Mouse (Mus musculus) stomach, postnatal 0 days (tissue): ENCODE results near the gene Arhgef3. TPM values are rescaled to one million over a fixed set of nuclear protein-coding genes. Genes with fewer than 3 reads are reported as not detected.

Source experiments
- ATAC-seq: fragments of 200-750 bp; cut with Nextera tagmentation; 2 replicates; pipeline ENCODE4 v1.8.0; 2017; ENCODE audit not compliant: low FRiP score, low TSS enrichment
- DNase-seq: peaks from one replicate; pipeline ENCODE4 v3.0.0-alpha.2; 2016; ENCODE audit warnings: low spot score
- H3K27ac ChIP-seq: fragments of 300-500 bp; sonication (generic); replicated peaks from 2 replicates; pipeline ENCODE4 v1.5.1; 2014; ENCODE audit warnings: mild to moderate bottlenecking, control low read depth
- H3K27me3 ChIP-seq: fragments of 300-500 bp; sonication (generic); 2 replicates; pipeline ENCODE4 v1.6.1; 2014; ENCODE audit warnings: low read length; ENCODE audit not compliant: control insufficient read depth, insufficient read depth
- H3K36me3 ChIP-seq: fragments of 300-500 bp; sonication (generic); 2 replicates; pipeline ENCODE4 v1.6.1; 2014; ENCODE audit warnings: low read length, mixed read lengths; ENCODE audit not compliant: control insufficient read depth, insufficient read depth
- H3K4me1 ChIP-seq: fragments of 300-500 bp; sonication (generic); replicated peaks from 2 replicates; pipeline ENCODE4 v1.6.1; 2014; ENCODE audit warnings: antibody characterized with exemption; ENCODE audit not compliant: control insufficient read depth, insufficient read depth
- H3K4me2 ChIP-seq: fragments of 300-500 bp; sonication (generic); replicated peaks from 2 replicates; pipeline ENCODE4 v1.6.1; 2014; ENCODE audit warnings: low read depth, mild to moderate bottlenecking, control low read depth, moderate library complexity
- H3K4me3 ChIP-seq: fragments of 300-500 bp; sonication (generic); 2 replicates; pipeline ENCODE4 v1.5.1; 2014; ENCODE audit warnings: low read depth, low read length, control low read depth
- H3K9ac ChIP-seq: fragments of 300-500 bp; sonication (generic); 2 replicates; pipeline ENCODE4 v1.6.1; 2014; ENCODE audit warnings: mild to moderate bottlenecking, low read length, control low read depth, mixed read lengths
- H3K9me3 ChIP-seq: fragments of 300-500 bp; sonication (generic); 2 replicates; pipeline ENCODE4 v1.6.1; 2016; ENCODE audit warnings: low read length; ENCODE audit not compliant: control insufficient read depth
- CTCF ChIP-seq: IDR thresholded peaks from 2 replicates; pipeline ENCODE4 v1.5.1; 2016; ENCODE audit warnings: antibody characterized with exemption, low read depth, mild to moderate bottlenecking, moderate library complexity
- EP300 ChIP-seq: optimal IDR thresholded peaks from 2 replicates; pipeline ENCODE3; 2016; ENCODE audit warnings: antibody characterized with exemption
- WGBS: fragments of 180-500 bp; shearing (Covaris S2); extraction: QIAGEN DNeasy Blood & Tissue Kit; methylation state at CpG from one replicate; pipeline ENCODE4 v1.1.7; 2014; 5-methylcytosine and 5-hydroxymethylcytosine counted together
- polyA plus RNA-seq: library from polyadenylated mRNA; unstranded; fragments of >200 nt; fragmentation: Nextera tagmentation; extraction: Ambion mirVana; gene quantifications from 2 replicates; pipeline ENCODE4 v1.2.1, GENCODE M21; 2015

Arhgef3 gene
- polyA plus RNA-seq, 1 experiment from 2014 or later: 13.1 TPM

DNA sequence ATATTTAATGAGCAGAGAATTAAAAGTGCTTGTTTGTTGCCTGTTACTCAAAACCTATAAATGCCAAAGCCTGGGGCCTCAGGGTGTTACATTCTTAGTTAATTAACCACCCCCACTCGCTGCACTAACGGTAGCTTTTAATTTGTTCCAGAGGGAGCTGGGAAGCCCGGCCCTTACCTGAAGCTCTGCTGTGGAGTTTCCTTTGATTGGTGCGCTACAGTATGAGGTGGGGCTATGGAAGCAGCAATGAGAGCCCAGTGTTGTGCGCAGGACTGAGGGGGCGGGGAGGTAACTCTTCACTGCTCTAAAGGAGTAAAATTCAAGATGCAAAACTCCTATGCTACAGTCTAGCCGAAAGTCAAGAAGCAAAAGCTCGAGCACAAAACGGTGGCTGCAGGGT, 43.9 kb upstream of the Arhgef3 start:
- no peaks in the 10 kb centered on the region for H3K36me3 ChIP-seq
- WGBS: 34% methylated on average over 9 of the region's 9 CpGs
- peaks cover 8% of the 10 kb centered on the region for H3K4me1 ChIP-seq
- no peak overlapping the region for H3K27ac ChIP-seq
- no peak overlapping the region for H3K9ac ChIP-seq
- DNase-seq (peak; percentile 52), ATAC-seq (peak; percentile 34; the same call in 1 of the 2 replicates)
- TF ChIP-seq EP300 (no peak), CTCF (no peak)
- no peak overlapping the region for H3K4me3 ChIP-seq
- no peaks in the 10 kb centered on the region for H3K27me3 ChIP-seq
- H3K4me2 ChIP-seq: no peak overlapping the region
- H3K9me3 ChIP-seq: no peaks in the 10 kb centered on the region

DNA sequence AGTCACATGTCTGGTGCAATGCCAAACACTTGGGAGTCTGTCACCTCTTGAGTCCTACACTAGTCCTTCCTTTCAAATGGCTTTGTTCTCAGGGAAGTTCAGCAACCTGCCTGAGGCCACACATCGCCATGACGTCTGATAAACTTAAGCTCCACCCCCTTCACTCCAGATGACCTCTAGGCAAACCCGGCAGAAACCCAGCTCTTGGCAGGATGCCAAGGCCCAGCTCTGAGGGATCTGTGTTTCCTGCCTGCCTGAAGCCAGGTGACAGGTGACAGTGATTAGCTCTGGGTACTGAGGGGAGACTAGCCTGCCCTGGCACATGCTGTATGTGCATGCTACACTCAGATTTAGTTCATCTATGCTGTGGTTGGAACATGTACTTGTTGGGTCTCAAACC, 42.7 kb upstream of the Arhgef3 start:
- 9% methylated on average over 3 of the region's 3 CpGs for WGBS
- peak overlapping the region; percentile 46 for H3K27ac ChIP-seq

DNA sequence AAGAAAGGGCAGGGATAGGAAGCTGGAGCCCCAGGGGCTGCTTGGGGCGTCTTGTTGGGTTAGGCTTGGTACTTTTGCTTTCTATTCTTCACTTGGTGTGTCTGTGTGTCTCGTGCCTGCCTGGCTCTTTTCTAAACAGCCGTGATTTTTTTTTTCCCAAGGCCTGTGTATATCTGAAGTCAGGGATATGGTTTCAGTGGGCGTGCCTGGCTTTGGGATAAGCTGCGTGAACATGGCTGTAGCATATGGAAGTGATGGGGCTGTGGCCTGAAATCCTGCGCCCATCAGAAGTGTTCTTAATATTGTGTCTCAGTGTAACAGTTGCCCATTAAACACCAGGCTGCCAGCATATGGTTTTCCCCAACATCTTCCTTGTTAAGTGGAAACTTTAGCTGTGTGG, 39.6 kb upstream of the Arhgef3 start:
- no peaks in the 10 kb centered on the region for H3K27me3 ChIP-seq
- ATAC-seq (no peak), DNase-seq (no peak)
- H3K4me1 ChIP-seq: peaks cover 17% of the 10 kb centered on the region
- peak overlapping the region; percentile 49; the same call in 1 of the 2 replicates for H3K27ac ChIP-seq
- H3K9me3 ChIP-seq: no peaks in the 10 kb centered on the region
- TF ChIP-seq EP300 (no peak), CTCF (no peak)
- 30% methylated on average over 6 of the region's 6 CpGs for WGBS
- H3K36me3 ChIP-seq: no peaks in the 10 kb centered on the region
- peak overlapping the region; percentile 31; the same call in 1 of the 2 replicates for H3K9ac ChIP-seq
- H3K4me3 ChIP-seq: no peak overlapping the region
- H3K4me2 ChIP-seq: peak overlapping the region; percentile 34

More for the DNA sequence above, 42.7 kb upstream of the Arhgef3 start:
- Histone ChIP-seq H3K27me3 (no peaks in the 10 kb centered on the region), H3K9ac (no peak overlapping the region), H3K4me3 (no peak overlapping the region), H3K4me1 (peaks cover 14% of the 10 kb centered on the region), H3K4me2 (no peak overlapping the region), H3K36me3 (no peaks in the 10 kb centered on the region), H3K9me3 (no peaks in the 10 kb centered on the region)
- peak; percentile 87 for ATAC-seq
- no peak for TF ChIP-seq CTCF
- TF ChIP-seq EP300: no peak
- peak; percentile 92 for DNase-seq

DNA sequence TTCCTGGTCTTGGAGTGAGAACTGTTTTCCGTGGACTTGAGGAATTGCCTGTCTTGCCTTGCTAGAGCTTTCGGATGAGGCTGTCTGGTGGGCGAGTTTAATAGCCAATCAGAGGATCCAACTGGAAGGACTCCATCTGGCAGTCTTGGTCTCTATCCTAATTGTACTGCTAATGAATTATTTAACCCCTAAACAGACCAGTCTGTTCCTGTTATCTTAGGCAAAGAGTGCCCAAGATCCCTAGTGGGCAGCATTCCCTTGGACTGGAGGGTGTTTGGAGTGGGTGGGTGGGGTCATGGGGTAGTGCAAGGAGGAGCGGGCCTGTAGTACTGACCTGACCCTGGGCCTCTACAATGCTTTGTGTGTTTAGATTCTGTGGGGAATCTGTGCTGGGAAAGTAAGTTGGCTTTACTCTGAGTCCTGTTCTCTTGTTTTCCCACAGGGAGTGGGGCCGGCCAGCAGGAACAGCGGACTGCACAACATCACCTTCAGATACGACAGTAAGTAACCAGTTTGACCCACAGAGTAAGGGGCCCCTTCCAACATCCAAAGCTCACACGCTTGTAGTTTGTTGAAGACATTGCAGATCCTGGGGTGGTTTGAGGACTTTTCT, 38.7 kb upstream of the Arhgef3 start:
- Histone ChIP-seq H3K4me3 (no peak overlapping the region), H3K4me1 (peaks cover 17% of the 10 kb centered on the region), H3K27ac (peak overlapping the region; percentile 35), H3K27me3 (no peaks in the 10 kb centered on the region), H3K9me3 (no peaks in the 10 kb centered on the region), H3K36me3 (no peaks in the 10 kb centered on the region), H3K4me2 (no peak overlapping the region), H3K9ac (no peak overlapping the region)
- DNase-seq (no peak), ATAC-seq (no peak)
- 44% methylated on average over 8 of the region's 8 CpGs for WGBS
- TF ChIP-seq CTCF: no peak
- no peak for TF ChIP-seq EP300

GRCm38 (mm10) chr14:27076522-27076920, 38.2 kb upstream of the Arhgef3 start:
- no peaks in the 10 kb centered on the region for H3K27me3 ChIP-seq

GRCm38 (mm10) chr14:27081536-27082275, 33.0 kb upstream of the Arhgef3 start:
- Histone ChIP-seq H3K4me1 (peaks cover 3% of the 10 kb centered on the region; the same call in 1 of the 2 replicates), H3K9me3 (no peaks in the 10 kb centered on the region), H3K4me3 (no peak overlapping the region), H3K36me3 (no peaks in the 10 kb centered on the region), H3K4me2 (no peak overlapping the region), H3K27me3 (no peaks in the 10 kb centered on the region), H3K9ac (no peak overlapping the region), H3K27ac (no peak overlapping the region)
- ATAC-seq: no peak
- no peak for DNase-seq
- WGBS: 66% methylated on average over 5 of the region's 5 CpGs
- no peak for TF ChIP-seq CTCF
- no peak for TF ChIP-seq EP300

More at GRCm38 (mm10) chr14:27076522-27076920, 38.2 kb upstream of the Arhgef3 start:
- WGBS: 52% methylated on average over 2 of the region's 2 CpGs
- no peaks in the 10 kb centered on the region for H3K36me3 ChIP-seq
- no peak overlapping the region for H3K9ac ChIP-seq
- H3K4me1 ChIP-seq: peaks cover 17% of the 10 kb centered on the region
- peak overlapping the region; percentile 35; the same call in 1 of the 2 replicates for H3K27ac ChIP-seq
- H3K9me3 ChIP-seq: no peaks in the 10 kb centered on the region
- DNase-seq (no peak), ATAC-seq (no peak)
- H3K4me2 ChIP-seq: no peak overlapping the region
- H3K4me3 ChIP-seq: no peak overlapping the region
- TF ChIP-seq EP300: no peak
- TF ChIP-seq CTCF: no peak
